Mouse (Mus musculus) bone marrow, adult 2 months (tissue): Measurements from ENCODE around the gene Cacng2.

ENCODE experiments used
- CTCF ChIP-seq: fragments of 200-500 bp; IDR thresholded peaks from 2 replicates; pipeline ENCODE4 v1.5.1; 2011; ENCODE audit warnings: low read length, control low read depth; ENCODE audit not compliant: control insufficient read depth, insufficient read depth
- POLR2A ChIP-seq: fragments of 200-500 bp; IDR thresholded peaks from 2 replicates; pipeline ENCODE4 v1.6.1; 2011; ENCODE audit warnings: low read depth, mild to moderate bottlenecking, control low read depth, low read length, borderline replicate concordance; ENCODE audit not compliant: control insufficient read depth

DNA sequence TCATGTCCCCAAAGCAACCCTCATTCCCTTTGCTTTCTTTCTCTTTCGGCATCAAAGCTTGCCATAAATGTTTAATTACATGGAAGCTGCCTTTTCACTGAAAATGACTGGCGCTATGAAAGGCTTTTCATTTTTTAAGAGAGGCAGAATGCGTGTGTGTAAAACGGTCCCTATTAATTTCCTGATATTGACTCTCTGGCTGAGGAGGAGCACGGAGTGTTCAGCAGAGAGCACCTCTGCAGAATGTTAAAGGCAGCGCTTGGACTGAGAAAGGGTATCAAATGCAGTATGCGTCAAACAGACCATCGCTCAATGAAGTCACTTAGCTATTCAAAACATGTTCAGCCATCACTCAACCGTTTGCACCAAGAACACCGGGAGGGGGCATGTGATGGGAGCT lies 2.9 kb downstream of the Cacng2 start:
- TF ChIP-seq POLR2A: no peak
- no peak for TF ChIP-seq CTCF
